Mouse (Mus musculus): ENCODE measurements around the gene Tmem132d. TPM values are rescaled to one million over a fixed set of nuclear protein-coding genes. Genes with fewer than 3 reads are reported as not detected.

Gene Tmem132d
- polyA plus RNA-seq, 1 experiment from 2014 or later, result 2.1 TPM

DNA sequence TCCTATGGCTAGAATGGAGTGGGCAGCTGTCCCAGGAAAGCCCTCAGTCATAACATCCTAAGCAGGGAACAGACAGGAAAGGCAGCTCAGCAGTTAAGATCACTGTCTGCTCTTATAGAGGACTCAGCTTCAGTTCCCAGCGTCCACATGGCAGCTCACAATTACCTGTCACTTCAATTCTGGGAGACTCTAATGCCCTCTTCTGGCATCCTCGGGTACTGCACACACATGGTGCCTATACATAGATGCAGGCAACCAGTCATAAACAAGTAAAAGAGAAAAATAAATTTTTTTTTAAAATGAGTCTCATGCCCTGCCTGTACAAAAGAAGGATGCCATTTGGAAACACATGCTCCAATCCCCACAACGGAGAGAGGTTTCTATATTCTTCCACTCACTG lies 28.7 kb downstream of the Tmem132d start:
- Histone ChIP-seq H3K9me3 (peaks cover 4% of the 10 kb centered on the region; the same call in 1 of the 2 replicates), H3K4me1 (no peaks in the 10 kb centered on the region), H3K27me3 (replicated peaks) (no peaks in the 10 kb centered on the region), H3K4me2 (replicated peaks) (no peak overlapping the region), H3K9ac (no peak overlapping the region), H3K4me3 (no peak overlapping the region), H3K36me3 (no peaks in the 10 kb centered on the region), H3K27ac (no peak overlapping the region)
- 92% methylated on average over 3 of the region's 3 CpGs for whole genome bisulfite sequencing
- no peak for ATAC-seq (ENCODE audit: low FRiP score, low read depth)

DNA sequence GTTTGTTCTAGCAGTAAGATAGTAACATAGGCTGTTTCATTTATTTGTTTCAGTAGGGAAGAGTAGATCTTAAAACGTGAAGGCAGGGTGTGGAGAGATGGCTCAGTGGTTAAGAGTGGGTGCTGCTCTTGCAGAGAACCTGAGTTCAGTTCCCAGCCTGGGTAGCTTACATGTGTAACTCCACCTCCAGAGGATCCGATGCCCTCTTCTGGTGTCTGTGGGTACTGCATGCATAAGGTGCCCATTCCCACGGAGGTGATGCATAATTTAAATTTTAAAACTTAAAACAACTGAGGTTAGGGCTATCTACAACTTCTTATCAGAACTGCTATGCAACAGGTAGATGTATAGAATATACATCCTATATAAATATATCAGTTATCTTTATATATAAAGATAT lies 40.5 kb downstream of the Tmem132d start:
- ATAC-seq (ENCODE audit: low FRiP score, low read depth), result no peak

DNA sequence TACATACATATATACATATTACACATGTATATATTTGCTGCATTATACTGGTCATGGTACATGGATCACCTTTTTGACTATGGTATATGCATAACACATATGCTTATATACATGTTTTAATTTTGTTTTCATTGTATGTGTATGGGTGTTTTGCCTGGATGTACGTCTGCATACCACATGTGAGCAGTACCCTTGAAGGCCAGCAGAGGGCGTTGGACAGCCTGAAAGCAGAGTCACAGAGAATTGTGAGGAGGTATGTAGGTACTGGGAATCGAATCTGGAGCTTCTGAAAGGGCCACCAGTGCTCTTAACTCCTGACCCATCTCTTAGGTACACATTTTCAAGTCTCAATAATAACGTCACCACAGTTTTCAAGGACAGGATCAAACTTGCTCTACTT lies 43.2 kb downstream of the Tmem132d start:
- ATAC-seq (ENCODE audit: low FRiP score, low read depth), result no peak
- peaks cover 17% of the 10 kb centered on the region; the same call in 1 of the 2 replicates for H3K4me1 ChIP-seq
- H3K4me3 ChIP-seq, result no peak overlapping the region
- 0 out of 2 replicates have a peak, but pooled peaks cover 3% of the 10 kb centered on the region for H3K9me3 ChIP-seq
- 59% methylated on average over 4 of the region's 4 CpGs for WGBS
- H3K4me2 ChIP-seq (replicated peaks), result no peak overlapping the region
- no peak overlapping the region for H3K27ac ChIP-seq
- H3K27me3 ChIP-seq (replicated peaks), result peaks cover 14% of the 10 kb centered on the region
- H3K9ac ChIP-seq, result no peak overlapping the region
- no peaks in the 10 kb centered on the region for H3K36me3 ChIP-seq

More for the DNA sequence above, 40.5 kb downstream of the Tmem132d start:
- Histone ChIP-seq H3K36me3 (no peaks in the 10 kb centered on the region), H3K4me3 (no peak overlapping the region), H3K4me2 (replicated peaks) (no peak overlapping the region), H3K9ac (no peak overlapping the region), H3K4me1 (peaks cover 15% of the 10 kb centered on the region; the same call in 1 of the 2 replicates), H3K27me3 (replicated peaks) (no peaks in the 10 kb centered on the region; the same call in 1 of the 2 replicates), H3K27ac (no peak overlapping the region), H3K9me3 (0 out of 2 replicates have a peak, but pooled peaks cover 3% of the 10 kb centered on the region)
- WGBS, result 85% methylated on average over 3 of the region's 3 CpGs

DNA sequence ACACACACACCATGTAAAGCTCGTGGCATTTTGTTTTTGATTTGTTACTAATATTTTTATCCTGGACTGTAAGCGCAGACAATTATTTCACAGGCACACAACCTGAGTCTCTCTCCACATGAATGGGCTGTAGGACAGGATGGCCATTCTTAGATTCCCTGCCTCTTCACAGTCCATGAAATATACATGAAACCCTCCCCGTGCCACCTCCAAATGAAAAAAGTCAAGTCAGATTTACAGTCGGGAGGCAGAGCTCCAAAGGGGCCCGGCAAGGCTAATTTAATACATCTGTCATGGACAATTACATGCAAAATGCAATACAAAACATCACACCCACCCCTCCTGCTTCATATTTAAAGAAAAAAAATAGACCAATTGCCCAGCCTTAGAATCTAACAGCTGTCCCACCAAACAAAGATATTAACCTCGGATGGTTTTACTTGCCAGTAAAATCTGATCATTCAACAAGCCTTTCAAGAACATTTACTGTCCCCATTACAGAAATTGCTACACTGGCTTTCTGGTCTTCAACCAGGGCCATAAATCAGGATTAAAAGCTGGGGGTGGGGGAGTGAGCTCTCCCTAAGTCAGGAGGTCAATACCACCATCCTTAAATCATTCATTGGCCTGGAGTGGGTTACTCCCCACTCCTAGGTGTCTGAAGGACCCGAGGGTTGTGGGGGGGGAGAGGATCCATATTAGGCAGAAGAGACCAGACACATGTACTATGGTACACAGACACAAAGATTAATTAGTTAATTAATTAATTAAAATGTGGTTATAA lies 44.3 kb downstream of the Tmem132d start:
- H3K27ac ChIP-seq, result no peak overlapping the region
- H3K9ac ChIP-seq, result no peak overlapping the region
- no peaks in the 10 kb centered on the region for H3K36me3 ChIP-seq
- peaks cover 17% of the 10 kb centered on the region; the same call in 1 of the 2 replicates for H3K4me1 ChIP-seq
- H3K27me3 ChIP-seq (replicated peaks), result peaks cover 22% of the 10 kb centered on the region
- peak overlapping the region; percentile 24 for H3K4me2 ChIP-seq (replicated peaks)
- 0 out of 2 replicates have a peak, but pooled peaks cover 3% of the 10 kb centered on the region for H3K9me3 ChIP-seq
- H3K4me3 ChIP-seq, result no peak overlapping the region
- WGBS, result 16% methylated on average over 7 of the region's 7 CpGs
- peak; percentile 79 for ATAC-seq (ENCODE audit: low FRiP score, low read depth)

DNA sequence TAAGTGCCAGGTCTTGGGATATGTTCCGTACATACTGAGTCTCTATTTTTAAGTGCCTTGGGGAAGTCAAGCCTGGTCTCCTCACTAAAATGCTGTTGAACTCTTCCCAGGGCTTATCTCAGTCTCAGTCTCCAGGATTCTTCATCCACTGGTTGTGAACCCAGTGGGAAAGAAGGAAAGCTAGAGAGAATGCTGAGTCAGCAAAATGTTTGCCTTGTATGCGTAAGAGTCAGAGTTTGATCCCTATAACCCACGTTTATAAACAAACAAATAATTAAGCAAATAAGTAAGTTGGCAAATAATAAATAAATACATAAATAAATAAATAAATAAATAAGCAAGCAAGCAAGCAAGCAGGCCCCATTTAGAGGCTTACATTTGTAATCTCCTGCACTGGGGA lies 63.1 kb downstream of the Tmem132d start:
- Histone ChIP-seq H3K9me3 (no peaks in the 10 kb centered on the region), H3K9ac (no peak overlapping the region), H3K4me2 (replicated peaks) (no peak overlapping the region), H3K27me3 (replicated peaks) (no peaks in the 10 kb centered on the region), H3K4me3 (no peak overlapping the region), H3K36me3 (no peaks in the 10 kb centered on the region), H3K27ac (no peak overlapping the region), H3K4me1 (no peaks in the 10 kb centered on the region)
- 88% methylated on average over 3 of the region's 3 CpGs for WGBS
- no peak for ATAC-seq (ENCODE audit: low FRiP score, low read depth)

DNA sequence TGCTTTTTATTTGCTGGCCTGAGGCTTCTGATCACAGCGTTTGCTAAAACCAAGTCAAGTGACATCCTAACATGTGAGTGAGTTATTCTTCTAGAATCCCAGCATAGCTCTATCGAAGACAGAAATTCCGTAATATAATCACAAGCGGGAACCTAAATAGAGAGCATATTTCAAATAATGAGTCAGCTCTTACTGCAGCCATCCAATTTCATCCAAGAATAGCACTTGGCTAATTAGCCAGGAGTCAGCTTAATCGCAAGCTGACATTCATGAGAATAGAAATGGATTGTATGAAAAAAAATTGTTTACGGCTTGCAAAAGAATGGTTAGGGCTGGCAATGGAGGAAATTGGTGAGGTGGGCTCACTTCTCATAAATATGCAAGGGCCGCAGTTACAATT lies 63.8 kb downstream of the Tmem132d start:
- Histone ChIP-seq H3K9ac (no peak overlapping the region), H3K4me2 (replicated peaks) (no peak overlapping the region), H3K27me3 (replicated peaks) (no peaks in the 10 kb centered on the region), H3K4me3 (no peak overlapping the region), H3K9me3 (no peaks in the 10 kb centered on the region), H3K36me3 (no peaks in the 10 kb centered on the region), H3K27ac (no peak overlapping the region), H3K4me1 (no peaks in the 10 kb centered on the region)
- no peak for ATAC-seq (ENCODE audit: low FRiP score, low read depth)
- WGBS, result 87% methylated on average over 7 of the region's 7 CpGs

DNA sequence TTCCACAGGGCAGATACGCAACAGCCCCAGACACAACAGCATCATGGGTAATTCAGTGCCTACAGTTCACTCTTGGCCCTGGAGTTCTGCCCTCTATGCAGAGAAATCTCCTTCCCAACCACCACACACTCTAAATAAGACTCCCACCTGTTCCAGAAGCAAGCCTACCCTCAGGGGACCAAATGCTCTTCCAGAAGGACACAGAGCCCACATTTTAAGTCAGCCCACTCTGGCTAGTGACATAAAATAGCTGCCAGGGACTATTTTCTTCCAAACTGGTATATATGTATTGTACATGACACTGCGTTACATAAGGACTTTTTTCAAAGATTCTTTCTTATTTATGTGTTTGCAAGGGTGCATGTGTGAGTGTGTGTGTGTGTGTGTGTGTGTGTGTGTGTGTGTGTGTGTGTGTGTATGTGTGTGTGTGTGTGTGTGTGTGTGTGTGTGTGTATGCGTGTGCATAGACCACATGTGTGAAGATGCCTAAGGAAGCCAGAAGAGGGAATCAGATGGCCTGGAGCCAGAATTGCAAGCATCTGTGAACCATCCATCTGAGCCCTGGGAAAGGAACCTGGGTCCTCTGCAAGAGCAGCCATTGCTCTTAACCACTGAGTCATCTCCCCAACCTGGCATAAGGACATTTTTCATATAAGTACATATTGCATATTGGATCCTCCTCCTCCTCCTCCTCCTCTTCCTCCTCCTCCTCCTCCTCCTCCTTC lies 67.5 kb downstream of the Tmem132d start:
- no peak overlapping the region for H3K4me2 ChIP-seq (replicated peaks)
- WGBS, result 98% methylated on average over 3 of the region's 3 CpGs

DNA sequence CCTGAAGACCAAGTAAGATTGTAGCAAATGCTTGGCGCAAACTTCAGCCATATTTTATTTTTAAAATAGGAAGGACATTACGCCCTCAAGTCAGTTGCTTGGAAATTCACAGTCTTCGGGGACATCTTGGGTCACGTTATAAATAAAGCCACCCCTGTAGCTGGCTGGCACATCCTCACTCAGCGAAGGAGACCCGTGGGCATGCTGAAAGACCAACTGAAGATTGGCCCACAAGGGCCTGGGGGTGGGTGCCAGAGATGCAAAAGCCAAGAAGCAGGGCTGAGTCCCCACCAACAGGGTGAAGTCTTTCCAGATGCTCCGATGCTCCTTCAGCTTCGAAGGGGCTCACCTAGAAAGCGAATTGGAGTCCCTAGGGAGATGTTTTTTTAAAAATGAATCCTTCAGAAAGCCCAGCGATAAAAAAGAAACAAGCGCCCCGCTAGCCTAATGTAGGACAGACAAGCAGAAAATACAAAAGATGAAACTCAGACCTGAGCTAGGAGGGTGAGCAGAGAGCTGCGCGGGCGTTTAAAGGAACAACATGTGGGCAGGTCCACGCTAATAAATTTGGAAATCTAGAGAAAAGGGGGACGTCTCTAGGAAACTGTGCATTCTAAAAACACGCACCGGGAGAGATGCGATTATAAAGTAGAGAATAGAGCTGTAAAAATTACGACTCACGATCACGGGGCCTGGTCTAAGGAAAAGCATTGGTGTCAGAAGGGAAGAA lies 71.8 kb downstream of the Tmem132d start:
- 46% methylated on average over 23 of the region's 23 CpGs for WGBS
- H3K4me3 ChIP-seq, result no peak overlapping the region
- H3K9me3 ChIP-seq, result no peaks in the 10 kb centered on the region
- H3K4me2 ChIP-seq (replicated peaks), result peak overlapping the region; percentile 24
- ATAC-seq (ENCODE audit: low FRiP score, low read depth), result no peak
- H3K9ac ChIP-seq, result no peak overlapping the region
- no peaks in the 10 kb centered on the region for H3K36me3 ChIP-seq
- no peak overlapping the region for H3K27ac ChIP-seq
- H3K27me3 ChIP-seq (replicated peaks), result no peaks in the 10 kb centered on the region
- H3K4me1 ChIP-seq, result peaks cover 5% of the 10 kb centered on the region

More for the DNA sequence above, 67.5 kb downstream of the Tmem132d start:
- no peak overlapping the region for H3K4me3 ChIP-seq
- no peaks in the 10 kb centered on the region for H3K27me3 ChIP-seq (replicated peaks)
- H3K4me1 ChIP-seq, result peaks cover 5% of the 10 kb centered on the region
- H3K9ac ChIP-seq, result no peak overlapping the region
- no peaks in the 10 kb centered on the region for H3K9me3 ChIP-seq
- no peak overlapping the region for H3K27ac ChIP-seq
- H3K36me3 ChIP-seq, result no peaks in the 10 kb centered on the region
- no peak for ATAC-seq (ENCODE audit: low FRiP score, low read depth)

DNA sequence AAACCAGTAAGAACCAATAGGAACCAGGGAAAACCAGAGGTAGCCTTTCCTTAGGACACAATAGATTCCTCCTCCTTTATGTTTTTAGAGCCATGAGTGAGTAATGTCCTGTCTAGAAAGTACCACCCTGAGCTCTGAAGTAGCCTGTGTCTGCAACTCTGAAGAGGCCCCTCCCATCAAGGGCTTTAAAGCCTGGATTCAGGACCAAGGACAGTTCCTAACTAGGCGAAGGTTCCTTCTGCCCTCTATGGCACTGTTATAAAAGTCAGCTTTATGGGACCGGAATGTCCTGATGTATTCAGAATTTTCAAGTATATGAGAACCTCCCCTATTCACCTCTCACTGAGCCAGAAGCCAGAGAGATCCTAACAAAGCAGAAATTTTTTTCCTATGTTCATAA lies 84.0 kb downstream of the Tmem132d start:
- Histone ChIP-seq H3K9me3 (peaks cover 3% of the 10 kb centered on the region; the same call in 1 of the 2 replicates), H3K27ac (no peak overlapping the region), H3K9ac (no peak overlapping the region), H3K27me3 (replicated peaks) (no peaks in the 10 kb centered on the region), H3K4me2 (replicated peaks) (no peak overlapping the region), H3K4me3 (no peak overlapping the region), H3K4me1 (no peaks in the 10 kb centered on the region), H3K36me3 (no peaks in the 10 kb centered on the region)
- no peak for ATAC-seq (ENCODE audit: low FRiP score, low read depth)
- 21% methylated on average over 2 of the region's 2 CpGs for WGBS

DNA sequence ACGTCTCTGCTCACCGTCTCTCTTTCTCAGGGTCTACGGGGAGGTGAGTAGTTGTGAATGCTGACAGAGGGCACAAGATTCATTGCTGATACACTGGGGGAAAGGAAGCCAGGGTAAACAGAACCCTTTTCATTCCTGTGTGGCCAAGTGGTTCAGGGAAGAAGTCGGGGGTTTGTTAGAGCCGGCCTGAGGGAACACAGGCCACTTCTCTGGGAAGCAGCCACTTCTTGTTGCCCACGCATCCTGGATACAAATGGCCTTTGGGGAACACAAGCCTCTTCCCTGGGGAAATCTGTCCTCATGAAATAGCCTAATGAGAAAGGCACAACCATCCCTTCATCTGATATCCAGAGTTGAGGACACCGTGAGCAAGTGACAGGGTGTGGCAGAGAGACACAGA lies 96.0 kb downstream of the Tmem132d start:
- 58% methylated on average over 7 of the region's 7 CpGs for WGBS
- Histone ChIP-seq H3K9ac (no peak overlapping the region), H3K4me3 (no peak overlapping the region), H3K36me3 (no peaks in the 10 kb centered on the region), H3K27me3 (replicated peaks) (no peaks in the 10 kb centered on the region), H3K4me2 (replicated peaks) (no peak overlapping the region), H3K4me1 (peaks cover 3% of the 10 kb centered on the region; the same call in 1 of the 2 replicates), H3K27ac (no peak overlapping the region), H3K9me3 (no peaks in the 10 kb centered on the region)
- ATAC-seq (ENCODE audit: low FRiP score, low read depth), result no peak

DNA sequence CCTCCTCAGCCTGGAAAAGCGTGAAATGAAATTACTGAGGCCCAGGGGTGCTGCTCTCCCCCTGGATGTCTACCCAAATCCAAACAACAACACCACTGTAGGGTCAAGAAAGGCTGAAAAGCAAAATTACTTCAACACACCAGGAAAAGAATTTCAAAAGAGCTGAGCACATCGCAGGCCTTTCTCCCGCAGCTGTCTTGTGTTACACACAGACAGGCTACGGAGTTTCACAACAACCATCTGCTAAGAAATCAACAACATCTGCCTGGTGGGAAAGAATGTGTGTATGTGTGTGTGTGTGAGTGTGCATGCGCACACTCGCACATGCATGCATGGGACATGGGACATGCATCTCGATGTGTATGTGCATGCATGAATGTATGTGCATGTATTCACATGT lies 100.1 kb downstream of the Tmem132d start:
- Histone ChIP-seq H3K9me3 (no peaks in the 10 kb centered on the region), H3K4me1 (peaks cover 3% of the 10 kb centered on the region; the same call in 1 of the 2 replicates), H3K4me2 (replicated peaks) (no peak overlapping the region), H3K27me3 (replicated peaks) (no peaks in the 10 kb centered on the region), H3K9ac (no peak overlapping the region), H3K27ac (no peak overlapping the region), H3K4me3 (no peak overlapping the region), H3K36me3 (no peaks in the 10 kb centered on the region)
- ATAC-seq (ENCODE audit: low FRiP score, low read depth), result no peak
- WGBS, result 88% methylated on average over 7 of the region's 7 CpGs

DNA sequence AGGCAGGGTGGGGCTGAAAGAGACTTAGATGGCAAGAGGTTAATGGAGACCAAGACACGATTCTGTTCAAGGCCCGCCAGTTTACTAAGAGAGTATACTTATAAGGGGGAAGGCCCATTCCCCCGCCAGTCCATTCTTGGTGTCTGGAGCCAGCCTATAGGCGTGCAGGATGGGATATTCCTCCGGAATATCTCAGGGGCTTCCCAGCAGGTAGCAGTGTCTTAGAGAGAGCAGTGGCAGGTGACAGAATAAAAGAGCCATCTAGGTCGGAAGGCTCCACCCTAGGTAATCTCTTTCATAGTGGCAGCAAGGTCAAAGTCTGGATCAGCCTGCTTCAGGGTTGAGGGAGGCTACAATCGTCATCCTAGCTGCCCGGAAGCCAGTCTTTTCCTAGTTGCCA lies 102.5 kb downstream of the Tmem132d start:
- H3K4me2 ChIP-seq (replicated peaks), result no peak overlapping the region
- ATAC-seq (ENCODE audit: low FRiP score, low read depth), result no peak
- no peak overlapping the region for H3K9ac ChIP-seq
- H3K9me3 ChIP-seq, result no peaks in the 10 kb centered on the region
- WGBS, result 92% methylated on average over 8 of the region's 8 CpGs
- no peaks in the 10 kb centered on the region for H3K36me3 ChIP-seq
- H3K27me3 ChIP-seq (replicated peaks), result no peaks in the 10 kb centered on the region
- H3K4me3 ChIP-seq, result no peak overlapping the region
- H3K4me1 ChIP-seq, result peaks cover 3% of the 10 kb centered on the region; the same call in 1 of the 2 replicates
- no peak overlapping the region for H3K27ac ChIP-seq
